Mouse (Mus musculus): Measurements from ENCODE around the gene Camk1. TPM values are rescaled to one million over a fixed set of nuclear protein-coding genes. Genes with fewer than 3 reads are reported as not detected.

Camk1 gene
- polyA plus RNA-seq, 1 experiment: 28.6 TPM

- TF ChIP-seq POLR2A (IDR thresholded peaks at IDR 0.05; ENCODE audit: borderline replicate concordance, control insufficient read depth, low read depth, low read length) (no peak), CTCF (IDR thresholded peaks at IDR 0.05; ENCODE audit: control insufficient read depth, insufficient read depth, low read length) (no peak)
- peaks cover 4% of the 10 kb centered on the region for H3K4me1 ChIP-seq (ENCODE audit: control insufficient read depth, insufficient read depth, low read length)
Measured at GRCm38 (mm10) chr6:113384351-113384927, 40.7 kb upstream of the Camk1 start.

DNA sequence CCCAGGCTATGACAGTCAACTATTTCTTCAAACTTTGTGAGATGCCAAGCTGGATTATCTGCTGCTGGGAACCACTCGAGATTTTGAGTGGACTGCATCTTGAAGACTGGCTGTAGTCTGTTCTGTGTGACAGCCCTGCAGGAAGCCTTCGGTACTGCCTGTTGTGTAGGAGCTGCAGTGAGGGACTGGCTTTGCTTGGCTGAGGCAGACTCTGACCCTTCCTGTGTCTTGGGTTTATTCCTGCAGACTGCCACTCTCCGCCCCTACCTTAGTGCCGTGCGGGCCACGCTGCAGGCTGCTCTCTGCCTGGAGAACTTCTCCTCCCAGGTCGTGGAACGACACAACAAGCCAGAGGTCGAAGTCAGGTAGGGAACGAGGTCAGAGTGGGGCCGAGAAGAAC is 36.7 kb upstream of the Camk1 start:
- Histone ChIP-seq H3K27ac (ENCODE audit: control insufficient read depth, insufficient read depth, low read depth, low read length, poor library complexity) (no peak overlapping the region), H3K4me1 (ENCODE audit: control insufficient read depth, insufficient read depth, low read length) (peaks cover 4% of the 10 kb centered on the region), H3K4me3 (replicated peaks; ENCODE audit: control insufficient read depth, low read depth, low read length) (no peak overlapping the region)
- WGBS: 87% methylated on average over 11 of the region's 11 CpGs
- TF ChIP-seq POLR2A (IDR thresholded peaks at IDR 0.05; ENCODE audit: borderline replicate concordance, control insufficient read depth, low read depth, low read length) (peak; percentile 28; the same call in 1 of the 2 replicates), CTCF (IDR thresholded peaks at IDR 0.05; ENCODE audit: control insufficient read depth, insufficient read depth, low read length) (no peak)

More at GRCm38 (mm10) chr6:113384351-113384927, 40.7 kb upstream of the Camk1 start:
- Histone ChIP-seq H3K27ac (ENCODE audit: control insufficient read depth, insufficient read depth, low read depth, low read length, poor library complexity) (no peak overlapping the region), H3K4me3 (replicated peaks; ENCODE audit: control insufficient read depth, low read depth, low read length) (no peak overlapping the region)
- WGBS: 87% methylated on average over 8 of the region's 8 CpGs

DNA sequence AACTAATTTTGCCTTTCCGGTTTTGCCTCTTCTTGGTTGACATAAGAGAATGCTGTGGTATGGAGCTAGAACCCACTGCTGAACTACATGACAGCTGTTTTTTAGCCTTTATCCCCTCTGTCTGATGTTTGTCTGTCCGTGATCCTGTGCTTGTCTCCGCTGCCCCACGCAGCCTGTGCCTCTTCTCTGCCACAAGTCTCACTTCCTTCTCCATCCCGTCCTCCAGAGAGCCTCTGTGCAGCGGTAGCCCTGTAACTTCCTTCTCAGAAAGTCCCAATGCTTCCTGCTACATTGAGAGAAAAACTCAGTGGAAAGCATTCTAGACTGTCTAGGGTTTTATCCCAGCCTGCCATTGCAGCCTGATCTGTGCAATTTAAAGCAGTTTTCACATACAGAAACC is 35.5 kb upstream of the Camk1 start:
- TF ChIP-seq CTCF (IDR thresholded peaks at IDR 0.05; ENCODE audit: control insufficient read depth, insufficient read depth, low read length): no peak
- TF ChIP-seq POLR2A (IDR thresholded peaks at IDR 0.05; ENCODE audit: borderline replicate concordance, control insufficient read depth, low read depth, low read length): no peak
- H3K27ac ChIP-seq (ENCODE audit: control insufficient read depth, insufficient read depth, low read depth, low read length, poor library complexity): peak overlapping the region; percentile 21; the same call in 1 of the 2 replicates
- WGBS: under 1% methylated on average over 6 of the region's 6 CpGs
- peaks cover 4% of the 10 kb centered on the region for H3K4me1 ChIP-seq (ENCODE audit: control insufficient read depth, insufficient read depth, low read length)
- H3K4me3 ChIP-seq (replicated peaks; ENCODE audit: control insufficient read depth, low read depth, low read length): peak overlapping the region; percentile 93

GRCm38 (mm10) chr6:113377496-113378385 is 34.0 kb upstream of the Camk1 start, which contains the start of the genes Tada3 and Arpc4:
Tada3 (minus strand) TSS chr6:113377883.
Arpc4 (plus strand) TSS chr6:113378115.
- peaks cover 4% of the 10 kb centered on the region for H3K4me1 ChIP-seq (ENCODE audit: control insufficient read depth, insufficient read depth, low read length)
- TF ChIP-seq CTCF (IDR thresholded peaks at IDR 0.05; ENCODE audit: control insufficient read depth, insufficient read depth, low read length) (no peak; the same call in 1 of the 2 replicates), POLR2A (IDR thresholded peaks at IDR 0.05; ENCODE audit: borderline replicate concordance, control insufficient read depth, low read depth, low read length) (peak; percentile 87; the same call in 1 of the 2 replicates)
- H3K4me3 ChIP-seq (replicated peaks; ENCODE audit: control insufficient read depth, low read depth, low read length): peak within 1 kb of the TSS; percentile 93
- 1% methylated on average over 61 of the region's 61 CpGs for WGBS
- peak within 1 kb of the TSS; percentile 90 for H3K27ac ChIP-seq (ENCODE audit: control insufficient read depth, insufficient read depth, low read depth, low read length, poor library complexity)

DNA sequence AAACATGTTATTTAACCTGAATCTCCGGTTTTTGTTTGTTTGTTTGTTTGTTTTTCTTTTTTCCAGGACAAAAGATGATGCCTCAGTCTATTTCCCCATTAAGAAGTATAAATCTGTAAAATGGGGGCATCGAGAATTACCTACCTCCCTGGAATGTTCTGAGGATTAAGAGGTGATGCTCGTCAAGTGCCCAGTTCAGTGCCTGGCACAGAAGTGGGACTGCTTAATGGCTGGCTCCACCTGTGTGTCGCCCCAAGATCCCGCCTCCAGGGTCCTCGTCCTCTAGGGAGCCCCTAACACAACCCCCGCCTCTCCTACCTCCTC is 33.4 kb upstream of the Camk1 start:
- 2% methylated on average over 7 of the region's 7 CpGs for WGBS
- Histone ChIP-seq H3K4me1 (ENCODE audit: control insufficient read depth, insufficient read depth, low read length) (peaks cover 4% of the 10 kb centered on the region), H3K27ac (ENCODE audit: control insufficient read depth, insufficient read depth, low read depth, low read length, poor library complexity) (peak overlapping the region; percentile 90), H3K4me3 (replicated peaks; ENCODE audit: control insufficient read depth, low read depth, low read length) (peak overlapping the region; percentile 93)
- TF ChIP-seq POLR2A (IDR thresholded peaks at IDR 0.05; ENCODE audit: borderline replicate concordance, control insufficient read depth, low read depth, low read length) (no peak), CTCF (IDR thresholded peaks at IDR 0.05; ENCODE audit: control insufficient read depth, insufficient read depth, low read length) (no peak)

DNA sequence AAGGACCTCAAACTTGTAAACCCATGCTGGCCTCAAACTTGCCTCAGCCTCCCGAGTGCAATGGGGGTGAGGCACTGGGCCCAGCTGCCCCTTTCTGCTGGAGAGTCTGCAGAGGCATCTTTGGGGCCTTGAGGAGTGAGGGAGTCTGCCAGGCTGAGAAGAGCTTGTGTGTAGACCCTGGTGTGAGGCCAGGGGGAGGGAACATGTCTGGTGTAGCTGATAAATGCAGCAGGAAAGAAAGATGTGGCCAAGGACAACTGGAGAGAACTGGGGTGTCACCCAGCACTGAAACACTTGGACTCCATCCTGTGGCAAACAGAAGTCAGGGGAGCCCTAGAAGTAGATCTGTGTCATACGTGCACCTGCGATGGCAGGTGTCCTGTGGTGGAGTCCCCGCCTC is 29.7 kb upstream of the Camk1 start:
- Histone ChIP-seq H3K27ac (ENCODE audit: control insufficient read depth, insufficient read depth, low read depth, low read length, poor library complexity) (no peak overlapping the region), H3K4me1 (ENCODE audit: control insufficient read depth, insufficient read depth, low read length) (no peaks in the 10 kb centered on the region), H3K4me3 (replicated peaks; ENCODE audit: control insufficient read depth, low read depth, low read length) (no peak overlapping the region)
- 67% methylated on average over 4 of the region's 4 CpGs for WGBS
- TF ChIP-seq POLR2A (IDR thresholded peaks at IDR 0.05; ENCODE audit: borderline replicate concordance, control insufficient read depth, low read depth, low read length) (no peak), CTCF (IDR thresholded peaks at IDR 0.05; ENCODE audit: control insufficient read depth, insufficient read depth, low read length) (no peak)

GRCm38 (mm10) chr6:113370194-113370929 is 26.6 kb upstream of the Camk1 start:
- 92% methylated on average over 20 of the region's 20 CpGs for WGBS
- Histone ChIP-seq H3K27ac (ENCODE audit: control insufficient read depth, insufficient read depth, low read depth, low read length, poor library complexity) (no peak overlapping the region), H3K4me1 (ENCODE audit: control insufficient read depth, insufficient read depth, low read length) (no peaks in the 10 kb centered on the region), H3K4me3 (replicated peaks; ENCODE audit: control insufficient read depth, low read depth, low read length) (no peak overlapping the region)
- no peak for TF ChIP-seq POLR2A (IDR thresholded peaks at IDR 0.05; ENCODE audit: borderline replicate concordance, control insufficient read depth, low read depth, low read length)
- no peak for TF ChIP-seq CTCF (IDR thresholded peaks at IDR 0.05; ENCODE audit: control insufficient read depth, insufficient read depth, low read length)

DNA sequence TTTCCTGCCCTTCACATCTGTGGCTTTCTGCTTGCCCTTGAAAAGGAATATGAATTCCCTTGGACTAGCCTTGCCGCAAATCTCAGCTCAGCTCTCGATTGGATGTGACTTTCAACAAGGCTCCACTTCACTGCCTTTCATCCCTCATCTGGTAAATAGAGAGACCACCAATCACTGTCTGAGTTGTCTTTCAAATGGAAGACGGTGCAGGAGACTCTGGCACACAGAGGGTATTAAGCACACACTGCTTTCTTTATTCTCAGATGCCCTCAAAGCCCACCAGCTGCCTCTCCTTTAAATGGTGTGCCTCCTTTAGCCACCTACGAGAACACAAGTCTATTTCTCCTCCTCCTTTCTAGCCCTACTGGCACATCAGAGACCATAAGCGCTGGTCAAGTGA is 24.8 kb upstream of the Camk1 start:
- H3K27ac ChIP-seq (ENCODE audit: control insufficient read depth, insufficient read depth, low read depth, low read length, poor library complexity): no peak overlapping the region
- H3K4me1 ChIP-seq (ENCODE audit: control insufficient read depth, insufficient read depth, low read length): no peaks in the 10 kb centered on the region
- WGBS: 89% methylated on average over 5 of the region's 5 CpGs
- no peak for TF ChIP-seq POLR2A (IDR thresholded peaks at IDR 0.05; ENCODE audit: borderline replicate concordance, control insufficient read depth, low read depth, low read length)
- no peak for TF ChIP-seq CTCF (IDR thresholded peaks at IDR 0.05; ENCODE audit: control insufficient read depth, insufficient read depth, low read length)
- H3K4me3 ChIP-seq (replicated peaks; ENCODE audit: control insufficient read depth, low read depth, low read length): no peak overlapping the region

Data from bone marrow, adult 2 months (tissue).